Mouse (Mus musculus) right cerebral cortex, postnatal 14 days (tissue): ENCODE data around the gene Shank1.

Source experiments
- DNase-seq: peaks from one replicate; pipeline ENCODE4 v3.0.0; 2022

Shank1 gene

DNA sequence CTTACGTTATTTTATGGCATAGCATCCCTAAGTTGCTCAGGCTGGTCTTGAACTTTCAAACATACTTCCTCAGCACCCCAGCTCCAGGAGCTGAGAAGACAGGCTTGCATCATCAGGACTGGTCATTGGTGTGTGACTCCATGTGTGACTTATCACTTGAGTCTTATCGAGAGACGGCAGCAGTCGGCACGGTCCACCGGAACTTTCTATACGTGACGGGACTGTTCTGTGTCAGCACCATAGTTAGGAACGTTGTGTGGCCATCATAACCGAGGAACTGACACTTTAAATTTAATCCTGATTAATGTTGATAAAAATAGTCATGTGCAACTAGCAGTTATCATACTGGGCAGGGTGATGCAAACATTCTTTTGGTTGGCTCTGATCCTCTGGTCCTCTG, 31.1 kb downstream of the Shank1 start:
- DNase-seq = no peak

DNA sequence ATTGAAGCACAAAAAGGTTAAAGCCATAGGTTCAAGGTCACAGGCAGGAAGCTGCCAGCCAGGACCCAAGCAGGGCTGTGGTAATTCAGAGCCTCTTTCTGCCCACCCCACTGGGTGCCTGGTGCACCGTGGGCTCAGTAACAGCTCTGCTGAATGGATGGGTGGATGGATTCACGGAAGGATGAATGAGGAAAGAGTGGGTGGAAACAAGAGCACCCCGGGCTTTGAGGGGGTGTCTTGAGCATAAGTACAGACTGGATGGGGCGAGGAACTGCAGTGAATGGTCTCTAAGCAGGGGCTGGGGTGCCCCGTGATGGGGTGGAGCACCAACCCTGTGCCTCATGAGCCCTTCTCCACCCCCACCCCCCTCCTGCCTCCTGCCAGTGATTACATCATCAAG, 31.7 kb downstream of the Shank1 start:
- DNase-seq = no peak

GRCm38 (mm10) chr7:44343459-44344015, 33.5 kb downstream of the Shank1 start:
- DNase-seq = no peak

DNA sequence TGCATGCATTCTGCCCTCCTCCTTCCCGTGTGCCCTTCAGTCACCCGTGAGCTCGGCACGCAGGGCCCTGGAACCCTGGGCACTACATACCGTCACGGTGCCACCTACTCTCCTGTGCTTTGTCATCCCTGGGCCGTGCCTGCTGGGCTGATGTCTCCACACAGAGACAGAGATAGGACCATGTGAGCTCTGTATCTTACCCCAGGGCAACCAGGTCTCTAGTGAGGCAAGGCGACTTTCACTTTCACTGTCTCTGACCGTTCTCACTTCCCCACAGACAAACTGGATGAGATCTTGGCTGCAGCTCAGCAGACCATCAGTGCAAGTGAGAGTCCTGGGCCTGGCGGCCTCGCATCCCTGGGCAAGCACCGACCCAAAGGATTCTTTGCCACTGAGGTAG, 34.6 kb downstream of the Shank1 start:
- DNase-seq = no peak

DNA sequence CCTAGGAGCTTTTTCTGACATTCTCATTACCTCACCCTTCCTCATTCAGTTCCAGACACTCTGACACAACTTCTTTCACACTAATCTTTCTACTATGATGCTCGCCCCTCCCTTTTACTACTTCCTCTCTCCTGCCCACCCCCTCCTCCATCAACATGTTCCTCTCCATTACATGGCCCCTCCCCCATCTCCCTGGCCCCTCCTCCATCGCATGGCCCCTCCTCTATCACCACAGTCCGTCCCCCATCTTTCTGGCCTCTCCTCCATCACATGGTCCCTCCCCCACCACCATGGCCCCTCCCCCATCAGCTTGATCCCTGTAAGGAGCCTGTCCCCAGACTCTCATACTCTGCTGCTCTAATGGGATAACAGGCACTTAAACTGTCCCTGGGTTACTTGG, 39.0 kb downstream of the Shank1 start:
- DNase-seq = no peak

DNA sequence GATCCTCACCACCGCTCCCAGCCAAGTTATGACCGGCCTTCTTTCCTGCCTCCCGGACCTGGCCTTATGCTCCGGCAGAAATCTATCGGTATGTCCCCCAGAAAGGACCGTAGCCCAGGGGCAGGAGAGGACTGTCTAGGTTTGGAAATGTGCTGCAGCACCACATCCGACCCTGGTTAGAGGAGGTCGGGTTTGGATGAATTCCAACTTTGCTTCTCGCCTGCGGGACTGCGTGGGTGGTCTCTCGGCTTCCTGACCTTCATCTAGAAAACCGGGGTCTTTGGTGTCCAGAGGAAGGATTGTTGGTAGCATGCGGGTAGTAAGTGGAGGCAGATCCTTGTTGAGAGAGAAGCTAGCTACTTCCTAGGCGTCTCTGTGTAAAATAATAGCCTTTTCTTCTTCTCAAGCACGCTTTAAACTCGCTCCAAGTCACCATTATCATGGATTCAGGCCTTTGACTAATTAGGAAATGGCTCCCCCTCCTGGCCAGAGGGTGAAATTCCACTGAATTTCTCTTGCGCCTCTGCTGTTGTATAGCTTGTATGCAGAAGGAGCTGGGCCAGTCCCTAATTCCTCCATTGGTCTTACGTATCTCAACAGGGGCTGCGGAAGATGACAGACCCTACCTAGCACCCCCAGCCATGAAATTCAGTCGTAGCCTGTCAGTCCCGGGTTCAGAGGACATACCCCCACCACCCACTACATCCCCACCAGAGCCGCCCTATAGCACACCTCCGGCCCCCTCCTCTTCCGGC, 41.1 kb downstream of the Shank1 start:
- peak; percentile 77 for DNase-seq

DNA sequence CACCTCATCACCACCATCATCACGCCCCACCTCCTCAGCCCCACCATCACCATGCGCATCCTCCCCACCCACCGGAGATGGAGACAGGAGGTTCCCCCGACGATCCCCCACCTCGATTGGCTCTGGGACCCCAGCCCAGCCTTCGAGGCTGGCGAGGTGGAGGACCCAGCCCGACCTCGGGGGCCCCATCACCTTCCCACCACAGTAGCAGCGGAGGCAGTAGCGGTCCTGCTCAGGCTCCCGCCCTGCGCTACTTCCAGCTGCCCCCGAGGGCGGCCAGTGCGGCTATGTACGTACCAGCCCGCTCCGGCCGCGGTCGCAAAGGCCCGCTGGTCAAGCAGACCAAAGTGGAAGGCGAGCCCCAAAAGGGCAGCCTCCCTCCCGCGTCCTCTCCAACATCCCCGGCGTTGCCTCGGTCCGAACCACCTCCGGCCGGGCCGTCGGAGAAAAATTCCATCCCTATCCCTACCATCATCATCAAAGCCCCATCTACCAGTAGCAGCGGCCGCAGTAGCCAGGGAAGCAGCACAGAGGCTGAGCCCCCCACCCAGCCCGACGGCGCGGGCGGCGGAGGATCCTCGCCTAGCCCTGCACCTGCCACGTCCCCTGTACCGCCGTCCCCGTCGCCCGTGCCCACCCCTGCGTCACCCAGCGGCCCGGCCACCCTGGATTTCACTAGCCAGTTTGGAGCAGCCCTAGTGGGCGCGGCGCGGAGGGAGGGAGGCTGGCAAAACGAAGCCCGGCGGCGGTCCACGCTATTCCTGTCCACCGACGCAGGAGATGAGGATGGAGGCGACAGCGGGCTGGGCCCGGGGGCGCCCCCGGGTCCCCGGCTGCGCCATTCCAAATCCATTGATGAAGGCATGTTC, 42.1 kb downstream of the Shank1 start:
- DNase-seq = no peak

DNA sequence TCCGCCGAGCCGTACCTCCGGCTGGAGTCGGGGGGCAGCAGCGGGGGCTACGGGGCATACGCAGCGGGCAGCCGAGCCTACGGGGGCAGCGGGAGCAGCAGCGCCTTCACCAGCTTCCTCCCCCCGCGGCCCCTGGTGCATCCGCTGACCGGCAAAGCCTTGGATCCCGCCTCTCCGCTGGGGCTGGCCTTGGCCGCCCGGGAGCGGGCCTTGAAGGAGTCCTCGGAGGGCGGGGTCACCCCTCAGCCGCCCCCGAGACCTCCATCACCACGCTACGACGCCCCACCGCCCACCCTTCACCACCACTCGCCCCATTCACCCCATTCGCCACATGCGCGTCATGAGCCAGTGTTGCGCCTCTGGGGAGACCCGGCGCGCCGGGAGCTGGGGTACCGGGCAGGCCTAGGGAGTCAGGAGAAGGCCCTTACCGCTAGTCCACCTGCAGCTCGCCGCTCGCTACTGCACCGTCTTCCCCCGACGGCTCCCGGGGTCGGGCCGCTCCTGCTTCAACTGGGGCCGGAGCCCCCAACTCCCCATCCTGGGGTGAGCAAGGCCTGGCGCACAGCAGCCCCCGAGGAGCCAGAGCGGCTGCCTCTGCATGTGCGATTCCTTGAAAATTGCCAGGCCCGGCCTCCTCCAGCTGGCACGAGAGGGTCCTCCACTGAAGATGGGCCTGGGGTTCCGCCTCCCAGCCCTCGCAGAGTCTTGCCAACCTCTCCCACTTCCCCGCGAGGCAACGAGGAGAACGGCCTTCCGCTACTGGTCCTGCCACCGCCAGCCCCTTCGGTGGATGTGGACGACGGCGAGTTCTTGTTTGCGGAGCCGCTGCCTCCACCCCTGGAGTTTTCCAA, 42.9 kb downstream of the Shank1 start:
- no peak for DNase-seq

DNA sequence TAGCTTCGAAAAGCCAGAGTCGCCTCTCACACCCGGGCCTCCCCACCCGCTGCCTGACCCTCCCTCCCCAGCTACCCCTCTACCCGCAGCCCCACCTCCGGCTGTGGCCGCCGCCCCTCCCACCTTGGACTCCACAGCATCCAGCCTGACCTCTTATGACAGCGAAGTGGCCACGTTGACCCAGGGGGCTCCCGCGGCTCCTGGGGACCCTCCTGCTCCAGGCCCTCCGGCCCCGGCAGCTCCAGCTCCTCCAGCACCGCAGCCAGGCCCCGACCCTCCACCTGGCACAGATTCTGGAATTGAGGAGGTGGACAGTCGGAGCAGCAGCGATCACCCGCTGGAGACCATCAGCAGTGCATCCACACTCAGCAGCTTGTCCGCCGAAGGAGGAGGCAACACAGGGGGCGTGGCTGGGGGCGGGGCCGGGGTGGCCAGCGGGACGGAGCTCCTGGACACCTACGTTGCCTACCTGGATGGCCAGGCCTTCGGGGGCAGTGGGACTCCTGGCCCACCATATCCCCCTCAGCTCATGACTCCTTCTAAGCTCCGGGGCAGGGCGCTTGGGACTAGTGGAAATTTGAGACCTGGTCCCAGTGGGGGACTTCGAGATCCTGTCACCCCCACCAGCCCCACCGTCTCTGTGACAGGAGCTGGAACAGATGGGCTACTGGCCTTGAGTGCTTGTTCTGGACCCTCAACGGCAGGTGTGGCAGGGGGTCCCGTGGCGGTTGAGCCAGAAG, 43.7 kb downstream of the Shank1 start:
- no peak for DNase-seq

- no peak for DNase-seq
Measured at GRCm38 (mm10) chr7:44355411-44355810, 45.4 kb downstream of the Shank1 start.

GRCm38 (mm10) chr7:44356590-44357481, 46.8 kb downstream of the Shank1 start:
- DNase-seq = no peak

DNA sequence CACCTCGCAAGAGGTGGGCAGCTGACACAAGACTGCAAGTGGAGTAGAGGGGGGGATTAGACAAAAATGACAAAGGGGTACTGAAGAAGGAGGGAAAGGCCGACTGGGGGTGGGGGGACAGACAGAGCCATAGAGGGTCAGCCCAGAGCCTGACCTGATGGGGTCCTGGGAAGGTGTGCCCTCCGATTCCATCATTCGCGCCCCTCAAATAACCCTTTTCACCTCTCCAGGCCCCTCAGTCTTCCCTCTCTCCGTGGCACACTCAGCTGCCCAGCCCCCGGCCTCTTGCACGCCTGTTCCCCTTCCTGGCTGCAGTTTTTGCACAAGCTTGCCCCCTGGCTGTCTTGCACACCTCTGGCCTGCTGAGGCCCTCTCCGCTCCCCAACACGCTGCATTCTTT, 47.5 kb downstream of the Shank1 start:
- DNase-seq = no peak

- no peak for DNase-seq
Measured at GRCm38 (mm10) chr7:44358012-44358411, 48.0 kb downstream of the Shank1 start.

DNA sequence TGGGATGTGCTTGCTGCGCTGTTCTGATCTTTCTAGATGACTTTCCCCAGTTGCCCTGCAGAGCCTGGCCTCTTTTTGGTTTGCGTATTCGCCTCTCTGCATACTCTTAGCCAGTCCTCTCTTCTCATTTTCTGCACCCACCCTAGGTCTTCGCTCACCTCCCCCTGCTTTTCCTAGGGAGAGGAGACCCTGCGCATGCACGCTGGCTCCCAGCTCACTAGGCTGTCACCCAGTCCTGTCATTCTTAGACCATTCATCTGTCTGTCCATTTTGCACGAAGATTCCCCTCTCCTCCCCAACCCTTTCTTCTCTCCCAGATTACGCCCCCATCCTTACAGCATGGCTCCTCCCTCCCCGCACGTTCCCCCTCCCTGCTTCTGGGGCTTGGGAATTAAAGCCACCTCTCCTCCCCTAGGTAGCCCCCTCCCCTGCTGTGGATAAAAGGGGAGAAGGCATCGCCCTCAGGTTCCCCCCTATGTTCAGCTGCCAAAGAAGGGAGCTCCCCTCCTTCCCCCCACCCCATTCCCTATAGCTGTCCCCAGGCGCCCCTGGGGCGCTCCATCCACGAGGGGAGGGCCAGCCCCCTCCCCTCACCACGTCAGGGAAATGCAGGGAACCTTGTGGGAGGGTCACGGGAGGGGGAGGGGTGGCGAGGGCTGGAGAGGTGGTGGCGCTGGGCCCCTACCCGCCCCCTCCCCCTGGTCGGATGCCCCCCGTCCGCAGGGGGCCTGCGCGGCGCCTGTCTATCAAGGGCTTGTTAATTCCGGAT, 49.0 kb downstream of the Shank1 start:
- DNase-seq = peak; percentile 51

DNA sequence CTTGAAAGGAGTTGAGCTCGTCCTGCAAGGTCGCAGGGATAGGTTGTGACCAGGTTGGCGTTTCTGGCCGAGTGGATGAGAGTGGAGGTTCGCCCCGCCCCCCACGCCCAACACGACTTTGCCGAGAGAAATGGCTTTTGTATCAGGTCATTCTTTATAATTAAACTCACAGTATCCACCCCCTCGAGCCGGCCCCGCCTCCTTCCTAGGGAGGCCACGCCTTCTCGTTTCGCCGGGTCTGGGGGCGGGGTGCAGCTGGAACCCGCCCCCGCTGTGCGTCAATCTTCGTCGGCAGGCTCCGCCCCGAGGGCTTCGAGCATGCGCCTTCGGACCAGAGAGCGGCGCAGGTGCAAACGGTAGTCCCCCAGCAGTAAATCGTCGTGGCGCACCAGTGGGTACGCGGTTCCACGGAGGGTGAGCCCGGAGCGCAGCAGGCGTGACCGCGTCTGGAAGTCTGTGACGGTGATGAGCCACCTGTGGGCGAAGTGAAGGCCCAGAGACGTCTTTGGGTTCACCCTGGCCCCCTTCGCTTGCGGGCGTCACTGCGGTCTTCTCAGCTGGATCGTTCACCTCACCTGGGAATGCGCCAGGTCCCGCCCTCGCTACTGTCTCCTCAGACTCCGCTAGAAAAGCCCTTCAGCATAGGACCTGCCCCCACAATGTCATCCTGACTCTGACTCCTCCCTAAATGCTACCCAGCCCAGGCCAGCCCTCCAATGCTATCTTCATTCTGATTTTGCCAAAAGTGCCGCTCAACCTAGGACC, 50.0 kb downstream of the Shank1 start:
- peak; percentile 96 for DNase-seq

- no peak for DNase-seq
Measured at GRCm38 (mm10) chr7:44360792-44361301, 50.8 kb downstream of the Shank1 start.

DNA sequence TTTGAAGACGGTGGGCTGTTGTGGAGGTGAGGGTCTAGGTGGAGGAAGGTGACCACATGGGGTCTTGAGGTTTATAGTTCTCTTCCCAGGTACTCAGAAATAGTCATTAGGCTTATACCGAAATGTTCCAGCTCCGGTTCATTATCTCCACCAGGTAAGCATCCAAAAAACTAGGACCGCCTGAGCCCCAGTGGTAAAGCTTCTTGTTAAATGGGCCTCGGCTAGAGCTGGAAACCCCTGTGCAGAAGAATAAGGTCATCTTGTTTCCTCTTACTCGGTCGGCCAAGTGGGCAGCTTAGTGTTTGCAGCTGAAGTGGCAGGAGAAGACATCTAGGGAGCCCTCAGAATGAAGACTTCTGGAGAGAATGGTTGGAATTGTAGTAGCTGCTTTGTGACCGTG, 62.6 kb downstream of the Shank1 start:
- DNase-seq = no peak

- DNase-seq = no peak
Measured at GRCm38 (mm10) chr7:44373460-44373859, 63.4 kb downstream of the Shank1 start.
